Mouse (Mus musculus) colon, adult 2 months (tissue): ENCODE results near the gene Stap1. TPM values are rescaled to one million over a fixed set of nuclear protein-coding genes. Genes with fewer than 3 reads are reported as not detected.

Experiments used
- polyA plus RNA-seq: library from polyadenylated mRNA; depleted of rRNA; stranded (reverse); fragments of >200 nt; gene quantifications from 2 replicates; pipeline ENCODE4 v1.2.3, GENCODE M21; 2012; rRNA removed

Gene Stap1
- polyA plus RNA-seq, result 0.08 TPM in 1 of 2 replicates, not detected in the other

GRCm38 (mm10) chr5:86071538-86071937, at the start of gene Stap1:
Stap1 (plus strand) TSS chr5:86071746.

GRCm38 (mm10) chr5:86065101-86065875, 6.3 kb upstream of the Stap1 start, which contains the start of gene Cenpc1:
Cenpc1 (minus strand) TSS chr5:86065583.

Other genes starting within 250 kb of the Stap1 start
- 3.2 and 3.8 TPM in 2 replicates for gene Cenpc1, start 6.2 kb upstream of the Stap1 start, polyA plus RNA-seq
- 0.47 and 0.52 TPM in 2 replicates for gene Uba6, start 101.1 kb downstream of the Stap1 start, polyA plus RNA-seq
- gene Gnrhr, start 126.2 kb downstream of the Stap1 start, polyA plus RNA-seq, result not detected in 2 replicates
- gene Tmprss11c, start 217.6 kb downstream of the Stap1 start, polyA plus RNA-seq, result not detected in 2 replicates